Mouse (Mus musculus) liver, adult 2 months (tissue): ENCODE results near the gene Fam20b. TPM values are rescaled to one million over a fixed set of nuclear protein-coding genes. Genes with fewer than 3 reads are reported as not detected.

ENCODE experiments used
- DNase-seq: peaks from one replicate; pipeline ENCODE4 v3.0.0-alpha.2; 2011; ENCODE audit warnings: low read depth, low spot score; ENCODE audit errors: extremely low read depth
- H3K27ac ChIP-seq: fragments of 200-500 bp; replicated peaks from 2 replicates; pipeline ENCODE4 v1.5.1; 2012; ENCODE audit warnings: low read depth, mild to moderate bottlenecking, control low read depth, inconsistent platforms, low read length; ENCODE audit not compliant: insufficient read depth
- H3K27me3 ChIP-seq: fragments of 200-500 bp; 2 replicates; pipeline ENCODE4 v1.6.1; 2012; ENCODE audit warnings: mild to moderate bottlenecking, moderate library complexity, low read length, inconsistent platforms; ENCODE audit not compliant: control insufficient read depth, insufficient read depth
- H3K36me3 ChIP-seq: fragments of 200-500 bp; 2 replicates; pipeline ENCODE4 v1.6.1; 2012; ENCODE audit warnings: low read length, inconsistent platforms; ENCODE audit not compliant: control insufficient read depth, insufficient read depth
- H3K4me1 ChIP-seq: fragments of 200-500 bp; 2 replicates; pipeline ENCODE4 v1.6.1; 2011; ENCODE audit warnings: low read length; ENCODE audit not compliant: control insufficient read depth, insufficient read depth
- H3K4me3 ChIP-seq: fragments of 200-500 bp; 2 replicates; pipeline ENCODE4 v1.5.1; 2011; ENCODE audit warnings: low read depth, mild to moderate bottlenecking, control low read depth, low read length, moderate library complexity; ENCODE audit not compliant: insufficient read depth
- H3K79me2 ChIP-seq: fragments of 200-500 bp; 2 replicates; pipeline ENCODE4 v1.6.1; 2012; ENCODE audit warnings: inconsistent platforms, mild to moderate bottlenecking, low read length, moderate library complexity; ENCODE audit not compliant: control insufficient read depth, insufficient read depth
- H3K9ac ChIP-seq: fragments of 200-500 bp; 2 replicates; pipeline ENCODE4 v1.6.1; 2012; ENCODE audit warnings: low read depth, mild to moderate bottlenecking, control low read depth, inconsistent platforms, low read length
- CTCF ChIP-seq: fragments of 200-500 bp; IDR thresholded peaks from 2 replicates; pipeline ENCODE4 v1.5.1; 2011; ENCODE audit warnings: low read depth, low read length, control low read depth
- POLR2A ChIP-seq: fragments of 200-500 bp; IDR thresholded peaks from 2 replicates; pipeline ENCODE4 v1.6.1; 2011; ENCODE audit warnings: low read length, control low read depth; ENCODE audit not compliant: insufficient read depth; ENCODE audit errors: extremely low read depth
- WGBS: fragments of 180-500 bp; shearing (Covaris S2); methylation state at CpG from one replicate; pipeline ENCODE4 v1.1.7; 2018; 5-methylcytosine and 5-hydroxymethylcytosine counted together
- polyA plus RNA-seq: library from polyadenylated mRNA; depleted of rRNA; stranded (reverse); fragments of >200 nt; gene quantifications from 2 replicates; pipeline ENCODE4 v1.2.3, GENCODE M21; 2012
- total RNA-seq: library from RNA; depleted of rRNA; stranded (reverse); fragments of >200 nt; gene quantifications from 2 replicates; pipeline ENCODE4 v1.2.3, GENCODE M21; 2014

Fam20b gene
- total and polyA plus RNA-seq, 2 experiments, result 6.8 to 11.2 TPM

- WGBS, result 90% methylated on average over 10 of the region's 10 CpGs
- H3K36me3 ChIP-seq, result peaks cover 11% of the 10 kb centered on the region
- TF ChIP-seq POLR2A (no peak), CTCF (no peak)
Observed at GRCm38 (mm10) chr1:156641808-156642207, 77.1 kb downstream of the Fam20b start.

GRCm38 (mm10) chr1:156640577-156640976 lies 78.3 kb downstream of the Fam20b start:
- TF ChIP-seq POLR2A, result no peak
- TF ChIP-seq CTCF, result peak; percentile 50; the same call in 1 of the 2 replicates
- whole genome bisulfite sequencing, result 56% methylated on average over 4 of the region's 4 CpGs
- no peak overlapping the region for H3K9ac ChIP-seq
- no peaks in the 10 kb centered on the region for H3K4me1 ChIP-seq
- no peaks in the 10 kb centered on the region for H3K79me2 ChIP-seq
- peak; percentile 70 for DNase-seq
- H3K27me3 ChIP-seq, result no peaks in the 10 kb centered on the region
- H3K36me3 ChIP-seq, result peaks cover 12% of the 10 kb centered on the region
- no peak overlapping the region for H3K4me3 ChIP-seq
- H3K27ac ChIP-seq, result no peak overlapping the region

More at GRCm38 (mm10) chr1:156641808-156642207, 77.1 kb downstream of the Fam20b start:
- H3K9ac ChIP-seq, result no peak overlapping the region
- no peak overlapping the region for H3K27ac ChIP-seq
- no peaks in the 10 kb centered on the region for H3K4me1 ChIP-seq
- no peaks in the 10 kb centered on the region for H3K27me3 ChIP-seq
- no peaks in the 10 kb centered on the region for H3K79me2 ChIP-seq
- no peak overlapping the region for H3K4me3 ChIP-seq
- no peak for DNase-seq

- Histone ChIP-seq H3K4me1 (no peaks in the 10 kb centered on the region), H3K36me3 (peaks cover 13% of the 10 kb centered on the region), H3K79me2 (no peaks in the 10 kb centered on the region), H3K27me3 (no peaks in the 10 kb centered on the region), H3K4me3 (no peak overlapping the region), H3K9ac (no peak overlapping the region), H3K27ac (no peak overlapping the region)
- WGBS, result 83% methylated on average over 5 of the region's 5 CpGs
- TF ChIP-seq CTCF, result no peak
- TF ChIP-seq POLR2A, result no peak
- DNase-seq, result no peak
Observed at GRCm38 (mm10) chr1:156639455-156639854, 79.4 kb downstream of the Fam20b start.

- H3K9ac ChIP-seq, result no peak overlapping the region
- H3K27ac ChIP-seq, result no peak overlapping the region
- no peak for DNase-seq
- H3K4me1 ChIP-seq, result no peaks in the 10 kb centered on the region
- TF ChIP-seq POLR2A (no peak), CTCF (no peak)
- no peaks in the 10 kb centered on the region for H3K27me3 ChIP-seq
- no peak overlapping the region for H3K4me3 ChIP-seq
- 91% methylated on average over 2 of the region's 2 CpGs for WGBS
- no peaks in the 10 kb centered on the region for H3K79me2 ChIP-seq
- H3K36me3 ChIP-seq, result peaks cover 20% of the 10 kb centered on the region
Observed at GRCm38 (mm10) chr1:156635148-156635547, 83.7 kb downstream of the Fam20b start.

GRCm38 (mm10) chr1:156633095-156633494 lies 85.8 kb downstream of the Fam20b start:
- no peak overlapping the region for H3K9ac ChIP-seq
- H3K36me3 ChIP-seq, result peaks cover 21% of the 10 kb centered on the region
- WGBS, result 77% methylated on average over 10 of the region's 10 CpGs
- TF ChIP-seq POLR2A (no peak), CTCF (no peak)
- H3K4me3 ChIP-seq, result no peak overlapping the region
- no peak overlapping the region for H3K27ac ChIP-seq
- no peaks in the 10 kb centered on the region for H3K27me3 ChIP-seq
- DNase-seq, result peak; percentile 52
- H3K4me1 ChIP-seq, result no peaks in the 10 kb centered on the region
- H3K79me2 ChIP-seq, result no peaks in the 10 kb centered on the region

GRCm38 (mm10) chr1:156630965-156631364 lies 87.9 kb downstream of the Fam20b start:
- no peak for DNase-seq
- no peaks in the 10 kb centered on the region for H3K4me1 ChIP-seq
- no peaks in the 10 kb centered on the region for H3K79me2 ChIP-seq
- H3K9ac ChIP-seq, result no peak overlapping the region
- no peak overlapping the region for H3K4me3 ChIP-seq
- peaks cover 16% of the 10 kb centered on the region for H3K36me3 ChIP-seq
- TF ChIP-seq CTCF, result peak; percentile 36; the same call in 1 of the 2 replicates
- TF ChIP-seq POLR2A, result no peak
- H3K27me3 ChIP-seq, result no peaks in the 10 kb centered on the region
- H3K27ac ChIP-seq, result no peak overlapping the region
